Mouse (Mus musculus) Patski (cell line): ENCODE data around the gene Vps45. TPM values are rescaled to one million over a fixed set of nuclear protein-coding genes. Genes with fewer than 3 reads are reported as not detected.

ENCODE experiments used
- ATAC-seq: fragments of 100-300 bp; one replicate; pipeline ENCODE4 v1.8.0; 2021
- CTCF ChIA-PET: fragments of 350-600 bp; sonication (Branson Sonifier 250); formaldehyde crosslinking; loops from one replicate; lab custom pipeline; 2022; ENCODE audit warnings: inconsistent platforms; lab: Charles Lee
- POLR2A ChIA-PET: fragments of 350-600 bp; sonication (Branson Sonifier 250); formaldehyde crosslinking; loops from one replicate; lab custom pipeline; 2022; ENCODE audit warnings: antibody characterized with exemption, inconsistent platforms; lab: Charles Lee
- DNase-seq: peaks from one replicate; pipeline ENCODE4 v3.0.0-alpha.2; 2011; ENCODE audit warnings: low read depth, low spot score
- H3K27me3 ChIP-seq: fragments of 371-371 bp; one replicate; pipeline ENCODE4 v1.5.1; 2021
- CTCF ChIP-seq: fragments of 100-300 bp; IDR thresholded peaks from one replicate; pipeline ENCODE4 v1.5.1; 2021
- in situ Hi-C: fragments of 300-500 bp; cut with MboI; formaldehyde crosslinking; loops from 3 replicates; pipeline ENCODE4 v1.11.1; 2018; ENCODE audit warnings: low pct_unique_long_range_greater_than_20kb, mixed read lengths
- polyA plus RNA-seq: library from polyadenylated mRNA; unstranded; gene quantifications from one replicate; pipeline ENCODE4 v1.2.3, GENCODE M21; 2021

Gene Vps45
- polyA plus RNA-seq, 1 experiment from 2014 or later: 36.2 TPM

GRCm38 (mm10) chr3:96015681-96016080, 42.6 kb downstream of the Vps45 start:
- no peak for ATAC-seq
- no peaks in the 10 kb centered on the region for H3K27me3 ChIP-seq
- ChIA-PET POLR2A (no interaction called here), CTCF (no interaction called here)
- no peak for TF ChIP-seq CTCF
- DNase-seq: no peak
- in situ Hi-C loops: no loop called here

- no peak for ATAC-seq
- no peak for DNase-seq
- CTCF ChIA-PET: interaction anchor here (1.0 to 1.5 kb wide), 4 partner anchors 9 to 52 kb away, joined by 3 read pairs; no protein-coding TSS in a partner anchor
- H3K27me3 ChIP-seq: no peaks in the 10 kb centered on the region
- TF ChIP-seq CTCF: no peak
- POLR2A ChIA-PET: interaction anchor here (0.8 kb wide), 1 partner anchor 34 kb away, joined by 3 read pairs; no protein-coding TSS in a partner anchor
- in situ Hi-C loops: no loop called here
Measured at GRCm38 (mm10) chr3:96012805-96013204, 45.5 kb downstream of the Vps45 start.

DNA sequence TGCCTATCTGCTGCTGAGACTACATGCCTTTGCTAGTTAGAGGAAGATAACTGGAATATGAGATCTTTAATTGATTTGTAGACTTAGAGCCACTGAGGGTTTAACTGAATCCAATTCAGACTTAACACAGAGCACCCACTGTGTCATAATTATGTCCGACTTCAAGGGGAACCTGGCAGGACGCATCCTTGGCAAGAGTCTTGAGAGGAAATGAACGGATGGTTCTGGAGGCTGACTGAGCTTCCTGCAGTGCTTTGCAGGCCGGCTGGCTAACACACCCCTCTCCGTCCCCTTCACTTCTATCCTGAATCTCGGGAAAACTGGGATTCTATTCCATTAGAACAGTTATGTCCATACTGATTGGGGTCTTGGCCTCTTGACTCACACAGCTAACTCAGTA, 49.8 kb downstream of the Vps45 start:
- ATAC-seq (no peak), DNase-seq (no peak)
- ChIA-PET CTCF (no interaction called here), POLR2A (no interaction called here)
- no peak for TF ChIP-seq CTCF
- no peaks in the 10 kb centered on the region for H3K27me3 ChIP-seq
- in situ Hi-C loops: no loop called here

DNA sequence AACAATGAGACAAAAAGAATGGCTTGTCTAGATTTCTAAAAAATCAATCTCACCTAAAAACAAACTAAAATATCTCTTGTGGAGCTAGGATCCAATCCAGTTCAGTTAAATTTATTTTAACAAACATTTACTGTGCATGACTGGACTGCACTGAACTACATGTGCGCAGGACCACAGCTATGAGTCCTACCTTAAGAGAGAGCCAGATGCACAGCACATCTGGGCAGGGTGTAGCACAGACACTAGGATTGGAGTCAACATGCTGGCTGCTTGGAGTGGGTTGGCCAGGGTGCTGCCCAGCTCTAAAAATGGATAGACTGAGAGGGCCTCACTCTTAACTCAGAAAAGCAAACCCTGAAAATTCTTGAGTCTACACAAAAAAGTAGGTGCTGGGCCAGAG, 56.7 kb downstream of the Vps45 start:
- no peak for ATAC-seq
- CTCF ChIA-PET: interaction anchor here (1.0 to 1.3 kb wide), 2 partner anchors 33 to 48 kb away, joined by 3 to 4 read pairs; no protein-coding TSS in a partner anchor
- in situ Hi-C loops: no loop called here
- no peaks in the 10 kb centered on the region for H3K27me3 ChIP-seq
- no peak for DNase-seq
- no peak for TF ChIP-seq CTCF
- POLR2A ChIA-PET: interaction anchor here (0.6 to 1.5 kb wide), 2 partner anchors 9 to 14 kb away, joined by 3 read pairs; no protein-coding TSS in a partner anchor

DNA sequence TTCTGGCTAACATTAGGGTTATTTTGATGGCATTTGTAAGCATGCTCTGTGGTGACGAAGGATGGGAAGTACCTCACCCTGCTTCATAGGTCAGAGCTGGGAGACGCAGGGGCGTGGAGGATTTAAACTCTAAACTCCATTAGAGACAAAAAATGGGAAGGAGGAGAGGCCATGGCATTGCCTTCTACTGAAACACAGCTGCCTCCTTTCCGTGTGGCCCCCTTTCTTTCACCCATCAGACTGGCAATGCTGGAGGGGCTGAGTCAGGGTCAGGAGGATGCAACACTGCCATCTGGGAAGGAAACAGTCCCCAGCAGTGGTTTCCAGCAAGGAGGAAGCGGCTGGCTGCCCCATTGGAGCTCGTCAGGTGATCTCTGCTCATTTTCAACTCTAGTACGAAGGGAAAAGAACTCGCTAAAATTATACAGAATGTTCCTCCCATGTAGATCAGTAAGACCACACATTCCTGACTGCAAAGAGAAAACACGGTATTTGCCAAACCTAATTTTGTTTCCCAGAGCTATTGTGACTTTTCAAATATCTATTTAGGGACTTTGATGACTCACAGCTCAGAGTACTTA, 57.3 kb downstream of the Vps45 start:
- POLR2A ChIA-PET: interaction anchor here (0.6 to 1.5 kb wide), 2 partner anchors 9 to 13 kb away, joined by 3 read pairs; no protein-coding TSS in a partner anchor
- DNase-seq: no peak
- TF ChIP-seq CTCF: no peak
- in situ Hi-C loops: no loop called here
- CTCF ChIA-PET: interaction anchor here (1.0 to 1.3 kb wide), 2 partner anchors 32 to 49 kb away, joined by 3 to 4 read pairs; no protein-coding TSS in a partner anchor
- no peaks in the 10 kb centered on the region for H3K27me3 ChIP-seq
- no peak for ATAC-seq

GRCm38 (mm10) chr3:96000080-96000632, 58.1 kb downstream of the Vps45 start:
- POLR2A ChIA-PET: interaction anchor here (1.5 kb wide), 1 partner anchor 12 kb away, joined by 3 read pairs; no protein-coding TSS in a partner anchor
- no peak for DNase-seq
- CTCF ChIA-PET: interaction anchor here (1.3 kb wide), 1 partner anchor 31 kb away, joined by 3 read pairs; no protein-coding TSS in a partner anchor
- ATAC-seq: no peak
- in situ Hi-C loops: no loop called here
- no peak for TF ChIP-seq CTCF
- no peaks in the 10 kb centered on the region for H3K27me3 ChIP-seq

DNA sequence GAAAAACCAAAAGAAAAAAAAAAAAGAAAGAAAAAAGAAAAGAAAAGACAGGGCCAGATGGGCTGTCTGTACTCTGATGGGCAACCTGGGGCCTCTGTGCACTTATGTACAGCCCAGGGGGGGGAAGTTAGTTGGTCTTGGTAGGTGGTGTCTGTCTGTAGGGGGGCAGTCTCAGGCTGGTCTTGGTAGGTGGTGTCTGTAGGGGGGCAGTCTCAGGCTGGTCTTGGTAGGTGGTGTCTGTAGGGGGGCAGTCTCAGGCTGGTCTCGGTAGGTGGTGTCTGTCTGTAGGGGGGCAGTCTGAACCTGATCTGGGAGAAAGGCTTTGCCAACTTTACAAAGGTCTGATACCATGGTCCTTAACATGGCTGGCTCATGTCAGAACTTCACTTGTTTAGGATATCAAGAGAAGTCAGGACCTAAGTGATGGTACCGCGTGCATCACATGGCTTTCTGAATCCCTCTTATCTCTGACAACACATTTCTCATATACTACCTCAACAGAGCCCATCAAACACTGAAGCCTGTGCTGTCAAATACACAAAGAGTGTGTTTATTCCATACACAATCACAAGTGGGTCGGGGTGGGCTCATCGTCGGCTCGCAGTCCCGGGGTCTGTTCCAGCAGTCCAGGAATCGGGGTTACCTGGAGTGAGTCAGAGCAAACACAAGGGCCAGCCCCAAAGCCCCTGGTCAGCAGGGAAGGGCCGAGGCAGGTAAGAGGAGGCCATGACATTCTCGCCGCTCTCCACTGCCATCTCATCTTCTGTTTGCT, 58.8 kb downstream of the Vps45 start:
- CTCF ChIA-PET: no interaction called here
- H3K27me3 ChIP-seq: no peaks in the 10 kb centered on the region
- DNase-seq (no peak), ATAC-seq (no peak)
- in situ Hi-C loops: no loop called here
- POLR2A ChIA-PET: no interaction called here
- no peak for TF ChIP-seq CTCF

DNA sequence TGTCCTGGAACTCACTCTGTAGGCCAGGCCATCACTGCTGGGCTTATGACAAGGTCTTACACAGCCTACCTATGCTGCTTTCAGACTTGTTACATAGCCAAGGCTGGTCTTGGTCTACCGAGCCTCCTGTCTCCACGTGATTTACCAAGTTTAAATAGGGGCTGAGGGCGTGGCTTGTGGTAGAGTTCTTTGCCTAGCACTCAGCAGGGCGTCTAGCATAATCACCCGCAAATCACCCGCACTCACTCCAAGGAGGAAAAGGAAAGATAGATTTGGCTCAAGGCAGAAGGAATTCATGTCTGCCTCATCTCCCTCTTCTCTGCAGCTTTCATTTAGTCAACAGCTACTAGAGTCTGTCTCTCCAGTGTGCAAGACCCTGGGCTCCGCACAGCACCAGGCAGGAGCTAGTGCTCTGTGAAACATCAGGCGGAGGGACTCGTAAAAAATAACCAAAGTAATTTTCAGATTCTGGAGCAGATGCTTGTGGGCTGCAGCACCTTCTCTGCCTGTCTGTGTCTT, 61.0 kb downstream of the Vps45 start:
- ChIA-PET CTCF (interaction anchor here (1.3 to 1.8 kb wide), 4 partner anchors 23 to 60 kb away, joined by 3 to 6 read pairs (median 3); no protein-coding TSS in a partner anchor), POLR2A (interaction anchor here (0.7 to 1.4 kb wide), 2 partner anchors 21 to 23 kb away, joined by 3 read pairs; no protein-coding TSS in a partner anchor)
- DNase-seq (no peak), ATAC-seq (no peak)
- in situ Hi-C loops: no loop called here
- no peak for TF ChIP-seq CTCF
- H3K27me3 ChIP-seq: no peaks in the 10 kb centered on the region

DNA sequence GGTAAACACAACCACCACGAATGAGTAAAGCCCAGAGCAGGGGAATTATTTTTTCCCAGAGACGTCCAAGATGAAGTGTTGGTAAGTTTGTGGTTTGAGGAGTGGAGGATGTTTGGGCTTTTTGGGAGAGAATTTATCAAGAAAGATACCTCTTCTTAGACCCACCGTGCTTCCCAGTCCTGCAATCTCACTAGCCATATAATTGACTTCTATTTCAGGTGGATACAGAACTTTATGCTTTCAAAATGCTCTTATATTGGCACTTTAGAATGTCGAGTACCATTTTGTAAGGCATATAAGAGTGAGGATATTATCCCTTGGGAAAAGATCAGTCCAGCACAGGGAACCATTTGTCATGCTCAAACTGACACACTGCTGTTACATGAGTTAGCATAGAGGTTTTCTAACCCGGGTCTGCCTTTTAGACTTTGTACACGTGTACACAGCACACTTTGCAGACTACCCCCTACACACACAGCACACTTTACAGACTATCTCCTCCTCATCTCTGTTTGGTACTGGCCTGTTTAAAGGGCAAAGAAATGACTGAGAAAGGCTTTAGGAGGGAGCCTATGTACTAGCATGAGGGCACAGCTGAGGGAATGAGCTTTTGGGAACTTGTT, 61.7 kb downstream of the Vps45 start:
- DNase-seq: no peak
- no peak for TF ChIP-seq CTCF
- ChIA-PET POLR2A (interaction anchor here (0.6 to 1.4 kb wide), 2 partner anchors 22 to 138 kb away, joined by 3 to 5 read pairs; no protein-coding TSS in a partner anchor), CTCF (interaction anchor here (1.8 kb wide), 1 partner anchor 28 kb away, joined by 6 read pairs; no protein-coding TSS in a partner anchor)
- H3K27me3 ChIP-seq: no peaks in the 10 kb centered on the region
- in situ Hi-C loops: no loop called here
- ATAC-seq: no peak
